Mouse (Mus musculus): Measurements from ENCODE around the gene Gm20388. TPM values are rescaled to one million over a fixed set of nuclear protein-coding genes. Genes with fewer than 3 reads are reported as not detected.

Gene Gm20388
- total RNA-seq, 1 experiment from 2014 or later = 18.4 TPM

GRCm38 (mm10) chr8:120017786-120018185 is 107.1 kb downstream of the Gm20388 start:
- no peak for ATAC-seq (replicated peaks in 1 of 2; ENCODE audit: insufficient read depth in 1 of 2, low FRiP score in 2 of 2, low TSS enrichment in 1 of 2, low read depth in 1 of 2, poor library complexity in 2 of 2, severe bottlenecking in 2 of 2)

GRCm38 (mm10) chr8:120018379-120018778 is 107.7 kb downstream of the Gm20388 start:
- no peak for ATAC-seq (replicated peaks in 1 of 2; ENCODE audit: insufficient read depth in 1 of 2, low FRiP score in 2 of 2, low TSS enrichment in 1 of 2, low read depth in 1 of 2, poor library complexity in 2 of 2, severe bottlenecking in 2 of 2)

DNA sequence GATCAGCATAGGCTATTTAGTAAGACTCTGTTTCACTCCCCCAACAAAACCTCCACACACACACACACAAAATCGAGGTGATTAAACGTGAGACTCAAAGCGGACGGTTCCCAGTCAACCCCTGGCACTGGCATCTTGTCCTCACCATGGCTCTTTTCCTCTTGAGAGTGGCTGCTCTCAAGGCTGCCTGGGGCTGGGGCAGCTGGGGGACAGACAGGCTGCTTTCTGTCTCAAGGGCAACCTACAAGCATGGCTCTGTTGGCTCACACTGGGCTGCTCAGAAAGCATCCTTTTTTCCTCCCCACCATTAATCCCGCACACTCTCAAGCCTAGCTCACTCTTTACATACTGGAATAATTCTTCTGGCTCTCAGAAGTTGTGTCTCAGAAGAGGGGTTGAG is 108.7 kb downstream of the Gm20388 start:
- no peak for ATAC-seq (replicated peaks in 1 of 2; ENCODE audit: insufficient read depth in 1 of 2, low FRiP score in 2 of 2, low TSS enrichment in 1 of 2, low read depth in 1 of 2, poor library complexity in 2 of 2, severe bottlenecking in 2 of 2)

DNA sequence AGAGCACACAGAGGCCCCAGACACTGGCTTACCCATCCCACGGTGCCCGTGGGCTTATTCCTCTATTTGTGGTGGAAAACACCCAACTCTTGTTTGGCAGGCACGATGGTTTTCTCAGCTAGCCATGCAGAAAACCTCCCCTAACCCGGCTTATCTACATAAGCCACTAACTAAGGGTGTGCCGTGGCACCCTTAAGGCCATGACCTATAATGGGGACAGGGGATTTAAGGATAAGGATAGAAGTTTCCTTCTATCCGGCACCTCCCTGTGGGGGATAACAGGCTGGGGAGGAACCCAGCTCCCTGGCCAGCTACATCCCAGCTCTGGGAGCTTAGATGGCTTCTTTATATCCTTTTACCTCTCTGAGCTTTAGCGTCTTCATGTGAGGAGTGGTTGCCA is 109.7 kb downstream of the Gm20388 start:
- no peak for ATAC-seq (replicated peaks in 1 of 2; ENCODE audit: insufficient read depth in 1 of 2, low FRiP score in 2 of 2, low TSS enrichment in 1 of 2, low read depth in 1 of 2, poor library complexity in 2 of 2, severe bottlenecking in 2 of 2)

- ATAC-seq (replicated peaks in 1 of 2; ENCODE audit: insufficient read depth in 1 of 2, low FRiP score in 2 of 2, low TSS enrichment in 1 of 2, low read depth in 1 of 2, poor library complexity in 2 of 2, severe bottlenecking in 2 of 2) = no peak
These were observed 115.6 kb downstream of the Gm20388 start for GRCm38 (mm10) chr8:120026199-120026598.

DNA sequence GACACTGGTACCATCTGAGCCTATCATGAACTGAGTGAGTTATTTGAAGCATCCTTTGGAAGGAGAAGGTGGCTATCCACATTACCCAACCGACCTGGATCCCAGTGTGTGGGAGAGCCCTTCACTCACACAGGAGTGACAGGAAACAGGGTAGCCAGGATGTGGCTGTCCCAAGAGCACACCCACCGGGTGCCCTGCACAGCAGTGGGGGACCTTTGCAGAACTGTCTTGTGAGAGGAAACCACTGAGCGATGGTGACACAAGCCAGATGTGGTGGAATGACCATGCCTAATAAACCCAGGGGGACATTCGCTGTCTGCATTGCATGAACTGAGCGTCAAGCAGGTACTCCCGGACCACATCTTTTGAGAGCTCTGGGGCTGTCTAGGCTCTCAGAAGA is 116.3 kb downstream of the Gm20388 start:
- ATAC-seq (replicated peaks in 1 of 2; ENCODE audit: insufficient read depth in 1 of 2, low FRiP score in 2 of 2, low TSS enrichment in 1 of 2, low read depth in 1 of 2, poor library complexity in 2 of 2, severe bottlenecking in 2 of 2) = peak; percentile 72 to 73

- no peak for ATAC-seq (replicated peaks in 1 of 2; ENCODE audit: insufficient read depth in 1 of 2, low FRiP score in 2 of 2, low TSS enrichment in 1 of 2, low read depth in 1 of 2, poor library complexity in 2 of 2, severe bottlenecking in 2 of 2)
These were observed 119.8 kb downstream of the Gm20388 start for GRCm38 (mm10) chr8:120030447-120030846.

DNA sequence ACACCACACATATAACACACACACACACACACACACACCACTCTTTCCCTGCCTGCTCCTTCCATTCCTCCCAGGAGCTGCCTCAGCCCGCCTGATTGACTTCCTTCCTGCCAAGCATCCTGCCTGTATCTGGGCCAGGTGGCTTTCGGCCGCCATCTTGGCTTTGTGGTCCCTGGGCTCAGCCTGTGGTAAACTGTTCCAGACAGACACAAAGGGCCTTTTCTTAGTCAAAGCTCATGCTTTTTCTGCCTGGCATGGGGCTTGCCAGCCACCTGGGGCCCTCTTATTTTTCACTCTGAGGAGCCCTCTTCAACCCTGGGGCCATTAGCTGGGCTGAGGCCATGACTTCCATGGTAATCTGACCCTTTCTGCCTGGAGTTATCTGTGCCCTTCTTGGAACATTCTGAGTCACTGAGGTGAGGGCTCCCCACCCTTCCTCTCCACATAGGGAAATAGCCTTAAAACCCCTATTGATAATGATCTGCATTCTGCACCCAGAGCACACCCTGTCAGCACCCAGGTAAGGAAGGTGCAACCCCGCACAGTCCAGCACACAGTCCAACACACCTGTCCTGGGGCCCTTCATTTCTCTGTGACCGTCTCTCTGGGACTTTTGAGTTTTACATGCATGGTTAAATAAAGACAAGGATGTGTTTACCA is 122.0 kb downstream of the Gm20388 start:
- peak; percentile 6 to 37; a peak in 1 of 4 replicates for ATAC-seq (replicated peaks in 1 of 2; ENCODE audit: insufficient read depth in 1 of 2, low FRiP score in 2 of 2, low TSS enrichment in 1 of 2, low read depth in 1 of 2, poor library complexity in 2 of 2, severe bottlenecking in 2 of 2)

DNA sequence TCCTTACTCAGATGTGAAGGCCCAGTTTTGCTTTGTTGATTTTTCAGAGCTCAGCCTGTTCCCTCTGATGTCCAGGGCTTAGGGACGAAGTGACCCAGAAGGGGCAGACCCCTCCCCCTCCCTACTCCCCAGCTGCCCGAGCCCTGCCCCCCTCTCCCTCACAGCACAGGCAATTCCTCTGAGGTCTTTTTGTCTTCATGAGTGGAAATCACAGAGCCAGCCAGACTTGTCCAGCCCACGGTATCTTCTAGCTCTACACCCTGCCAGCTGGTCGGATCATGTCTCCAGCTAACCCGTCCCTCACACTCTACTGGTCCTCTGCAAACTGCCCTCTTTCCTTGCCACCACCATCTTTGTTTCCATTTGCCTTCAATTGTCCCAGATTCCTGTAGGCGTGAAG is 123.8 kb downstream of the Gm20388 start:
- ATAC-seq (replicated peaks in 1 of 2; ENCODE audit: insufficient read depth in 1 of 2, low FRiP score in 2 of 2, low TSS enrichment in 1 of 2, low read depth in 1 of 2, poor library complexity in 2 of 2, severe bottlenecking in 2 of 2) = no peak

GRCm38 (mm10) chr8:120036111-120036510 is 125.5 kb downstream of the Gm20388 start:
- no peak for ATAC-seq (replicated peaks in 1 of 2; ENCODE audit: insufficient read depth in 1 of 2, low FRiP score in 2 of 2, low TSS enrichment in 1 of 2, low read depth in 1 of 2, poor library complexity in 2 of 2, severe bottlenecking in 2 of 2)

- ATAC-seq (replicated peaks in 1 of 2; ENCODE audit: insufficient read depth in 1 of 2, low FRiP score in 2 of 2, low TSS enrichment in 1 of 2, low read depth in 1 of 2, poor library complexity in 2 of 2, severe bottlenecking in 2 of 2) = no peak
These were observed 125.9 kb downstream of the Gm20388 start for GRCm38 (mm10) chr8:120036578-120036977.

DNA sequence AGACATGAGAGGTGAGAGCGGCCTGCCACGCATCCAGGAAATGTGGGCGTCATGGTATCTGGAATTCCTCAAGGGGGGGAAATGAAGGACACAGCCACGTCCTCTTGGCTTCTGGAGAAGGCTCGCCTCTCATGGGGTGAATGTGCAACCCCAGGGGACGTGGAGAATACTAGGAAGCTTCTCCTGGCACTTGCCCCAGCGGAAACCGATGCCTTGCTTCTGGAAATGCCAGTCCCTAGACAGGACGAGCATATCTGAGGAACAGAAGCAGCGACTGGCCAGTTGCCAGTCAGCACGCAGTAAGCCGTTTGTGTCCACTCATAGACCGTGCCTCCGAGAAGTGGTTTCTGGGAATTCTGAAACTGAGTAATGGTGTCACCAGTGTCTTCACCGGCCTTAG is 126.6 kb downstream of the Gm20388 start:
- no peak for ATAC-seq (replicated peaks in 1 of 2; ENCODE audit: insufficient read depth in 1 of 2, low FRiP score in 2 of 2, low TSS enrichment in 1 of 2, low read depth in 1 of 2, poor library complexity in 2 of 2, severe bottlenecking in 2 of 2)

GRCm38 (mm10) chr8:120037611-120038010 is 127.0 kb downstream of the Gm20388 start:
- no peak for ATAC-seq (replicated peaks in 1 of 2; ENCODE audit: insufficient read depth in 1 of 2, low FRiP score in 2 of 2, low TSS enrichment in 1 of 2, low read depth in 1 of 2, poor library complexity in 2 of 2, severe bottlenecking in 2 of 2)

- ATAC-seq (replicated peaks in 1 of 2; ENCODE audit: insufficient read depth in 1 of 2, low FRiP score in 2 of 2, low TSS enrichment in 1 of 2, low read depth in 1 of 2, poor library complexity in 2 of 2, severe bottlenecking in 2 of 2) = no peak
These were observed 128.1 kb downstream of the Gm20388 start for GRCm38 (mm10) chr8:120038741-120039140.

DNA sequence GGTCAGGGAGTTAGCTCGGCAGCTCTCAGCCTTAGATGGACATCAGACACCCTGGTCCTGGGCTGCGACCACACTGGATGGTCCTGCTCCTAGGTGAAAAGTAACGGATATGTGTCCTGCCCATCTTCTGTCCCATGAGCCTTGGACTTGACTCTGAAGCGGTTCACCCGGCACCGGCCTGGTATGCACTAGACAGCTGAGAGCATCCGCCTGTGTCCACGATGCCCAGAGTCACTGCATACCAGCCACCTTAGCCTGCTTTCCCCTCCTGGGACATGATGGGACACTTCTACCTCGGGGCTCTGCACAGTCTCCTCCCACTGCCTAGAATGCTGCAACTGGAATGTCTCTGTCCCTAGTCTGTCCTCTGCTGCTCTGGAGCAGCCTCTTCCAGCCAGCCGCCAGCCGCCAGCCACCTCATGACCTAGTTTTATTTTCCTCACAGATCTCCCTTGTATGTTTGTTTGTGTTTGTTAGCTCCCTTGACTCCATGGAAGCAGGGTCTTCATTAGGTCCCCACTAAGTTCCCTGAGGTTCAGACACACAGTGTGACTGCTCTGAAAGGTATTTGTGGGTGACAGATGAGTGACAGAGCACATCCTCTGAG is 128.8 kb downstream of the Gm20388 start:
- no peak for ATAC-seq (replicated peaks in 1 of 2; ENCODE audit: insufficient read depth in 1 of 2, low FRiP score in 2 of 2, low TSS enrichment in 1 of 2, low read depth in 1 of 2, poor library complexity in 2 of 2, severe bottlenecking in 2 of 2)

- ATAC-seq (replicated peaks in 1 of 2; ENCODE audit: insufficient read depth in 1 of 2, low FRiP score in 2 of 2, low TSS enrichment in 1 of 2, low read depth in 1 of 2, poor library complexity in 2 of 2, severe bottlenecking in 2 of 2) = peak; percentile 79 to 85
These were observed 130.2 kb downstream of the Gm20388 start for GRCm38 (mm10) chr8:120040861-120041260.

- peak in 1 of 2 experiments; percentile 16; a peak in 1 of 4 replicates for ATAC-seq (replicated peaks in 1 of 2; ENCODE audit: insufficient read depth in 1 of 2, low FRiP score in 2 of 2, low TSS enrichment in 1 of 2, low read depth in 1 of 2, poor library complexity in 2 of 2, severe bottlenecking in 2 of 2)
These were observed 132.1 kb downstream of the Gm20388 start for GRCm38 (mm10) chr8:120042542-120043312.

DNA sequence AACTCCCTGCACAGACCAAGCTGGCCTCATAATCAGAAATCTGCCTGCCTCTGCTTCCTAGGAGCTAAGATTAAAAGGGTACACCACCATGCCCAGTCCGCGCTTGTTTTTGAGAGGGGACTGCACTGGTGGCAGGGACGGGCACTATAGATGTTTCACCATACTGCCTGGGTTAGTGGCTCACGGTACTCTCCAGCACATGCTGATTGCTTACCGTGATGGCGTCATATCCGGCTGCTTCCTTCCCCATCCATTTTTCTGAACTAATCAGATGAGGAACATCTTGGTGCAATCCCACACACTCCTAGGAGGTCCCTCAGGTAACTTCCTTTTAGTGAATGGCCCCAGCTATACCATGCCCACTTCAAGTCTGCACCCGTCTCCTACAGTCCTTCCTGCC is 134.3 kb downstream of the Gm20388 start:
- ATAC-seq (replicated peaks in 1 of 2; ENCODE audit: insufficient read depth in 1 of 2, low FRiP score in 2 of 2, low TSS enrichment in 1 of 2, low read depth in 1 of 2, poor library complexity in 2 of 2, severe bottlenecking in 2 of 2) = peak in 1 of 2 experiments; percentile 33; a peak in 1 of 4 replicates
